ENCODE assay signal across 15 mouse cellular contexts in genomic region chr3:65187833-65188698, GRCm38 (mm10).
DNase-seq lines count a peak whose midpoint lies in the region; ATAC-seq lines count a peak whose summit lies in the region.
"Had no signal": no experiment of that assay in that cellular context is flagged by ENCODE, and none has a peak within 500 bp of the region (broad histone marks: within the 10 kb centered on the region; RNA-seq: fewer than 3 reads in every experiment).

No protein-coding gene starts in this region.

- 51% methylated on average over 7 of the region's 7 CpGs for WGBS in kidney, embryonic 15.5 days

- DNase-seq in kidney, adult 18-20 months = no peak
- peak; percentile 51 for DNase-seq in A20 (ENCODE audit: low read depth, low spot score)
- DNase-seq in NIH3T3 (ENCODE audit: low read depth) = peak; percentile 70
- no peak for DNase-seq in testis, postnatal 10 days (ENCODE audit: low spot score)
- no peak for DNase-seq in urinary bladder, postnatal 10 days (ENCODE audit: low spot score)
- DNase-seq in left cerebral cortex, postnatal 36 days (ENCODE audit: low spot score in 2 of 2) = no peak
- DNase-seq: adrenal gland, postnatal 10 days; heart, adult 11 months; layer of hippocampus, adult 9-11 months; left cerebral cortex, postnatal 4 days; lung, adult 2 months; thymus, postnatal 25 days had no signal

- intact Hi-C loops in left cerebral cortex, postnatal 36 days (cut with DNase I) = no loop called here

- H3K4me3 ChIP-seq in kidney, embryonic 15.5 days (replicated peaks) = no peak overlapping the region
- H3K4me3 ChIP-seq: embryonic facial prominence, embryonic 15.5 days had no signal

- 0 out of 2 replicates have a peak overlapping the region, but pooled peaks have one; percentile 9 for H3K27ac ChIP-seq in kidney, embryonic 15.5 days
- H3K27ac ChIP-seq: embryonic facial prominence, embryonic 15.5 days had no signal

- H3K27me3 ChIP-seq in kidney, embryonic 15.5 days = no peaks in the 10 kb centered on the region
- H3K27me3 ChIP-seq: embryonic facial prominence, embryonic 15.5 days had no signal

- no peaks in the 10 kb centered on the region for H3K4me1 ChIP-seq in kidney, embryonic 15.5 days
- H3K4me1 ChIP-seq: embryonic facial prominence, embryonic 15.5 days had no signal

- no peak for ATAC-seq in kidney, embryonic 15.5 days (replicated peaks; ENCODE audit: low FRiP score)
- peak; percentile 87 to 89 for ATAC-seq in hematopoietic stem cell, adult 5-6 weeks (replicated peaks in 1 of 2; ENCODE audit: insufficient read depth in 1 of 2, low FRiP score in 2 of 2, low TSS enrichment in 1 of 2, low read depth in 1 of 2, poor library complexity in 2 of 2, severe bottlenecking in 2 of 2)

- no peaks in the 10 kb centered on the region for H3K9me3 ChIP-seq in kidney, embryonic 15.5 days (replicated peaks)
- H3K9me3 ChIP-seq: embryonic facial prominence, embryonic 15.5 days had no signal

- no peak overlapping the region for H3K9ac ChIP-seq in kidney, embryonic 15.5 days
- H3K9ac ChIP-seq: embryonic facial prominence, embryonic 15.5 days had no signal

- H3K4me2 ChIP-seq in kidney, embryonic 15.5 days = no peak overlapping the region
- H3K4me2 ChIP-seq: embryonic facial prominence, embryonic 15.5 days had no signal

- H3K36me3 ChIP-seq in kidney, embryonic 15.5 days = no peaks in the 10 kb centered on the region
- H3K36me3 ChIP-seq: embryonic facial prominence, embryonic 15.5 days had no signal

Comparison
In these comparisons a context has a peak if more than half of its experiments do, and no peak if none do; other contexts are left out.
1. DNase-seq: peak in A20 (single experiment) and NIH3T3 (single experiment); none in kidney, adult 18-20 months (single experiment), testis, postnatal 10 days (single experiment), urinary bladder, postnatal 10 days (single experiment) and left cerebral cortex, postnatal 36 days (0 of 2).